Mouse (Mus musculus) kidney, postnatal 0 days (tissue): ENCODE results near the gene Bcl2a1c. TPM values are rescaled to one million over a fixed set of nuclear protein-coding genes. Genes with fewer than 3 reads are reported as not detected.

Source experiments
- ATAC-seq: fragments of 200-750 bp; cut with Nextera tagmentation; replicated peaks from 2 replicates; pipeline ENCODE4 v1.8.0; 2017; ENCODE audit warnings: low read depth, moderate number of reproducible peaks, moderate TSS enrichment, moderate library complexity; ENCODE audit not compliant: low FRiP score
- DNase-seq: peaks from one replicate; pipeline ENCODE4 v3.0.0-alpha.2; 2016; ENCODE audit warnings: low spot score
- H3K27ac ChIP-seq: fragments of 300-500 bp; sonication (generic); 2 replicates; pipeline ENCODE4 v1.5.1; 2014; ENCODE audit warnings: mild to moderate bottlenecking
- H3K27me3 ChIP-seq: fragments of 300-500 bp; sonication (generic); 2 replicates; pipeline ENCODE4 v1.6.1; 2014; ENCODE audit warnings: low read length, mixed read lengths; ENCODE audit not compliant: insufficient read depth
- H3K36me3 ChIP-seq: fragments of 300-500 bp; sonication (generic); 2 replicates; pipeline ENCODE4 v1.6.1; 2014; ENCODE audit warnings: low read length, mixed read lengths; ENCODE audit not compliant: insufficient read depth
- H3K4me1 ChIP-seq: fragments of 300-500 bp; sonication (generic); replicated peaks from 2 replicates; pipeline ENCODE4 v1.6.1; 2014; ENCODE audit warnings: antibody characterized with exemption, low read length, mixed read lengths; ENCODE audit not compliant: insufficient read depth
- H3K4me2 ChIP-seq: fragments of 300-500 bp; sonication (generic); 2 replicates; pipeline ENCODE4 v1.6.1; 2014; ENCODE audit warnings: mild to moderate bottlenecking, low read length, moderate library complexity, mixed read lengths
- H3K4me3 ChIP-seq: fragments of 300-500 bp; sonication (generic); replicated peaks from 2 replicates; pipeline ENCODE4 v1.5.1; 2014; ENCODE audit warnings: low read depth, low read length
- H3K9ac ChIP-seq: fragments of 300-500 bp; sonication (generic); 2 replicates; pipeline ENCODE4 v1.6.1; 2014; ENCODE audit warnings: low read depth, low read length
- H3K9me3 ChIP-seq: fragments of 300-500 bp; sonication (generic); replicated peaks from 2 replicates; pipeline ENCODE4 v1.6.1; 2016; ENCODE audit warnings: low read length, inconsistent platforms, mixed read lengths
- CTCF ChIP-seq: IDR thresholded peaks from 2 replicates; pipeline ENCODE4 v1.5.1; 2016; ENCODE audit warnings: antibody characterized with exemption, low read depth, mild to moderate bottlenecking, moderate library complexity
- WGBS: fragments of 180-500 bp; shearing (Covaris S2); extraction: QIAGEN DNeasy Blood & Tissue Kit; methylation state at CpG from one replicate; pipeline ENCODE4 v1.1.7; 2014; 5-methylcytosine and 5-hydroxymethylcytosine counted together
- polyA plus RNA-seq: library from polyadenylated mRNA; unstranded; fragments of >200 nt; fragmentation: Nextera tagmentation; extraction: Ambion mirVana; gene quantifications from 2 replicates; pipeline ENCODE4 v1.2.1, GENCODE M21; 2015

Gene Bcl2a1c
- polyA plus RNA-seq, 1 experiment from 2014 or later, result 0.50 TPM

DNA sequence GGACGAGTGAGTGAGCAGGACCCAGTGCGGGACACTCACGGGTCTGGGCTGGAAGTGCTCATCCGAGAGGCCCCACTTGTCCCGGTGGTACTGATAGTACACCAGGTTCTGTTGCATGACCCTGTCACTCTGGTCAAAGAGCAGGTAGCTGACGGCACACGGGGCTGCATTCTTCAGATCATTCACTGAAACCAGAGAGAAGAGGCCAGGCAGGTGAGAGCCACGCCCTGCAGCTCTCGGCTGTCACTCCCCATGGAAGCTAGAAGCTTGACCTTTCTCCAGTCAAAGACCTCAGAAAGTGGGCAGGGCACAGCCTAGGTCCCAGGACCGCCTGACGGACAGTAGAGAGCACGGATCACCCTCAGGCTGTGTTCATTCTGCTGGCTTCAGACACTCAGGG, 49.9 kb downstream of the Bcl2a1c start:
- no peak overlapping the region for H3K4me3 ChIP-seq
- no peak overlapping the region for H3K27ac ChIP-seq
- peaks cover 31% of the 10 kb centered on the region; the same call in 1 of the 2 replicates for H3K36me3 ChIP-seq
- ATAC-seq (peak; percentile 79), DNase-seq (no peak)
- H3K27me3 ChIP-seq, result no peaks in the 10 kb centered on the region
- no peaks in the 10 kb centered on the region for H3K4me1 ChIP-seq
- no peak overlapping the region for H3K4me2 ChIP-seq
- no peak overlapping the region for H3K9ac ChIP-seq
- WGBS, result 81% methylated on average over 12 of the region's 12 CpGs
- no peaks in the 10 kb centered on the region for H3K9me3 ChIP-seq
- no peak for TF ChIP-seq CTCF

Other genes starting within 250 kb of the Bcl2a1c start
- gene Crtap, start 60.5 kb downstream of the Bcl2a1c start, polyA plus RNA-seq, result 133 and 140 TPM in 2 replicates
- 77.9 and 85.5 TPM in 2 replicates for gene Glb1, start 70.9 kb downstream of the Bcl2a1c start, polyA plus RNA-seq
- 7.0 and 9.7 TPM in 2 replicates for gene Tmppe, start 71.0 kb downstream of the Bcl2a1c start, polyA plus RNA-seq
- 0.19 and 0.84 TPM in 2 replicates for gene Ccr4, start 174.8 kb downstream of the Bcl2a1c start, polyA plus RNA-seq
- 0.16 TPM in 1 of 2 replicates, not detected in the other for gene C130032M10Rik, start 185.6 kb downstream of the Bcl2a1c start, polyA plus RNA-seq
- 0.43 and 0.46 TPM in 2 replicates for gene Trim71, start 234.2 kb downstream of the Bcl2a1c start, polyA plus RNA-seq